Mouse (Mus musculus): ENCODE results near the gene Gm1330.
"Not testable (repeated sequence)": the region's sequence is repeated elsewhere in the genome, so short reads cannot be mapped to it uniquely, and the experiment has no call there.

The Gm1330 gene

DNA sequence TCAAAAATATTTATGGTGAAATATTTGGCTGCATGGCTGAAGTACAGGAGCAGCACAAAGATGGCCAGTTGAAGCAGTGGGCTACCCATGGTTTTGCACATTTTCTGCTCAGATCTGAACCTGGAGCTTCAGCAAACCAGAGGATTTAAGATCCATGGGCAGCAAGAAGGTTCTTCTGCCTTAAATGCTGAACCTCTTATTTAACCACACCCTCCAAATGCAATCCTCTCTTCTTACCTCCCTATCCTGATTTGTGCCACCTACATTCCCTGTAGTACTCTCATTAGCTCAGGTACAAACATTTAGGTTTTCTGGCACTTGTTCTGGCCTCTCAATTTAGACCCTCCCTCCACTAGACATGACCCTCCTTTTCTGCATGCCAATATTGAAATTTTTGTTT, at the start of gene Gm1330:
Gene Gm1330 (minus strand): TSS at position 101 of the 400 bp plus-strand sequence.
- no peak for DNase-seq (ENCODE audit: low spot score)

GRCm38 (mm10) chr2:149017137-149017536, 14.1 kb upstream of the Gm1330 start, which contains the start of gene Gm10750:
Gm10750 (minus strand) TSS chr2:149017237.
- not testable (repeated sequence) for DNase-seq (ENCODE audit: low spot score)

- DNase-seq (ENCODE audit: low spot score), result no peak
These were observed 1.8 kb upstream of the Gm1330 start for GRCm38 (mm10) chr2:149004826-149005225.

- DNase-seq (ENCODE audit: low spot score), result no peak
These were observed 7.9 kb downstream of the Gm1330 start for GRCm38 (mm10) chr2:148995133-148995532.

Measured in spleen, adult 12 weeks (tissue).